Mouse (Mus musculus): ENCODE measurements around the gene Mepe. TPM values are rescaled to one million over a fixed set of nuclear protein-coding genes. Genes with fewer than 3 reads are reported as not detected.

Mepe gene
- polyA plus RNA-seq (2015; fragmentation: Nextera tagmentation; extraction: Ambion mirVana), result 0.12 and 0.16 TPM in 2 replicates

DNA sequence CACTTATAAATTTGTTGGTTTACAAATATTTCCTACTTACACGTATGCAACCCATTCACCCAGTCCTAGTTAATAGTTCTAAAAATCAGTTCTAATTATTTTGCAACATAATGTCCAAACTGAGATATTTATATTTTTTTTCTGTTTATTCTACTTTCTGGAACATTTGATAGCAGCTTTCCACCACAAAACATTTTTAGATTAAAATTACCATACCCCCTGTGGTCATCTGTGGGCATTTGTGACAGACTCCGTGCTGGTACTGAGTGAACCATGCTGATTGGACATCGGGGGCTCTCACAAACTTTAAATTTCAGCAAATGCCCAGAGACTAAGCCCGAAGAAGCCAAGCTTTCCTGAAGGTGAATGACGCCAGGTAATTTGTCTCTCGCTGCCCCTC lies at the start of gene Mepe:
TSS of gene Mepe (plus strand) at position 301 of the 400 bp plus-strand sequence.
- Histone ChIP-seq H3K9ac (no peak within 1 kb of the TSS), H3K4me3 (no peak within 1 kb of the TSS), H3K36me3 (no peaks in the 10 kb centered on the region), H3K27ac (no peak within 1 kb of the TSS), H3K4me2 (no peak within 1 kb of the TSS), H3K27me3 (no peaks in the 10 kb centered on the region), H3K4me1 (no peaks in the 10 kb centered on the region), H3K9me3 (no peaks in the 10 kb centered on the region)
- ATAC-seq (ENCODE audit: insufficient number of reproducible peaks, low FRiP score, low TSS enrichment, low read depth), result no peak
- WGBS, result 84% methylated on average over 6 of the region's 6 CpGs

GRCm38 (mm10) chr5:104294201-104294600 lies 30.9 kb upstream of the Mepe start:
- Histone ChIP-seq H3K27me3 (no peaks in the 10 kb centered on the region), H3K36me3 (no peaks in the 10 kb centered on the region), H3K9me3 (no peaks in the 10 kb centered on the region), H3K4me3 (no peak overlapping the region), H3K4me2 (no peak overlapping the region), H3K27ac (no peak overlapping the region), H3K4me1 (no peaks in the 10 kb centered on the region), H3K9ac (no peak overlapping the region)
- ATAC-seq (ENCODE audit: insufficient number of reproducible peaks, low FRiP score, low TSS enrichment, low read depth), result no peak
- 55% methylated on average over 6 of the region's 6 CpGs for WGBS

GRCm38 (mm10) chr5:104298994-104299393 lies 26.1 kb upstream of the Mepe start, which contains the start of gene Ibsp:
Gene Ibsp, plus strand, starts transcription at chr5:104299171.
- no peaks in the 10 kb centered on the region for H3K36me3 ChIP-seq
- ATAC-seq (ENCODE audit: insufficient number of reproducible peaks, low FRiP score, low TSS enrichment, low read depth), result no peak
- H3K27me3 ChIP-seq, result no peaks in the 10 kb centered on the region
- no peak within 1 kb of the TSS for H3K27ac ChIP-seq
- 56% methylated on average over 6 of the region's 6 CpGs for WGBS
- H3K9ac ChIP-seq, result no peak within 1 kb of the TSS
- H3K4me3 ChIP-seq, result no peak within 1 kb of the TSS
- no peak within 1 kb of the TSS for H3K4me2 ChIP-seq
- no peaks in the 10 kb centered on the region for H3K9me3 ChIP-seq
- no peaks in the 10 kb centered on the region for H3K4me1 ChIP-seq

DNA sequence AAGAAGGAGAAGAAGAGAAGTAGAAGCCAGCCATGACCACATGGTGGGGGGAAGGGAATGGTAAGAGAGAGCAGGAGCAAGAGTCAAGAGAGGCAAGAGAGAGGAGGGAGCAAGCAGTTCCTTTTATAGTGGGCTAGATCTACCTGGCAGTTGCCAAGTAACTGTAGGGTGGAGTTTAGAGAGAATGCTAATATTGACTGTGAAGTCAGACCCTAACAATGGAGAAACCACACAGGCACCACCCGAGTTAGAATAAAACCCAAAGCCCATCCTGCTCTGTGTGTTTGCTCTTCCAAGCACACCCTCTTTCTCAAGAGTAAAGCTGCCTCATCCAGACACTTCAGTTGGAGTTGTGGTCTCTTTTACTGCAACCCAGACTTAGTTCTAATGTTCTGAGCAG lies 11.1 kb upstream of the Mepe start:
- Histone ChIP-seq H3K27ac (no peak overlapping the region), H3K4me1 (no peaks in the 10 kb centered on the region), H3K4me3 (no peak overlapping the region), H3K36me3 (no peaks in the 10 kb centered on the region), H3K4me2 (no peak overlapping the region), H3K9ac (no peak overlapping the region), H3K27me3 (no peaks in the 10 kb centered on the region), H3K9me3 (no peaks in the 10 kb centered on the region)
- no peak for ATAC-seq (ENCODE audit: insufficient number of reproducible peaks, low FRiP score, low TSS enrichment, low read depth)
- WGBS, result 81% methylated on average over 1 of the region's 1 CpGs

GRCm38 (mm10) chr5:104326884-104327283 lies 1.8 kb downstream of the Mepe start:
- Histone ChIP-seq H3K9ac (no peak overlapping the region), H3K4me2 (no peak overlapping the region), H3K4me1 (no peaks in the 10 kb centered on the region), H3K27me3 (0 out of 2 replicates have a peak, but pooled peaks cover 3% of the 10 kb centered on the region), H3K27ac (no peak overlapping the region), H3K9me3 (no peaks in the 10 kb centered on the region), H3K4me3 (no peak overlapping the region), H3K36me3 (no peaks in the 10 kb centered on the region)
- no peak for ATAC-seq (ENCODE audit: insufficient number of reproducible peaks, low FRiP score, low TSS enrichment, low read depth)
- 67% methylated on average over 4 of the region's 4 CpGs for WGBS

GRCm38 (mm10) chr5:104327389-104327788 lies 2.3 kb downstream of the Mepe start:
- WGBS, result 80% methylated on average over 8 of the region's 8 CpGs
- no peak overlapping the region for H3K4me2 ChIP-seq
- no peak overlapping the region for H3K9ac ChIP-seq
- H3K4me3 ChIP-seq, result no peak overlapping the region
- H3K36me3 ChIP-seq, result no peaks in the 10 kb centered on the region
- H3K27ac ChIP-seq, result no peak overlapping the region
- no peaks in the 10 kb centered on the region for H3K9me3 ChIP-seq
- 0 out of 2 replicates have a peak, but pooled peaks cover 3% of the 10 kb centered on the region for H3K27me3 ChIP-seq
- no peak for ATAC-seq (ENCODE audit: insufficient number of reproducible peaks, low FRiP score, low TSS enrichment, low read depth)
- H3K4me1 ChIP-seq, result no peaks in the 10 kb centered on the region

DNA sequence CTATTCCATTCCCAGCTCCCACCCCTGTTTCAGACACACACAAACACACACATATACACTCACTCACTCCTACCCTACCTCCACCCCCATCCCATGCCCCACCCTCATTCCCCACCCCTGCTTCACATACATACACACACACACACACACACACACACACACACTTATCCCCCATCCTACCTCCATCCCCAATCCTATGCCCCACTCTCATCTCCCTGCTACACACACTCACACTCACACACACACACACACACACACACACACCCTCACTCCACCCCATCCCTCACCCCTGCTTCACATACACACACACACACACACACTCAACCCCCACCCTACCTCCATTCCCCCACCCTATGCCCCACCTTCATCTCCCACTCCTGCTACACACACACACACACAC lies 2.7 kb downstream of the Mepe start:
- Histone ChIP-seq H3K9me3 (no peaks in the 10 kb centered on the region), H3K27me3 (0 out of 2 replicates have a peak, but pooled peaks cover 3% of the 10 kb centered on the region), H3K4me3 (no peak overlapping the region), H3K36me3 (no peaks in the 10 kb centered on the region), H3K27ac (no peak overlapping the region), H3K4me2 (no peak overlapping the region), H3K9ac (no peak overlapping the region), H3K4me1 (no peaks in the 10 kb centered on the region)
- ATAC-seq (ENCODE audit: insufficient number of reproducible peaks, low FRiP score, low TSS enrichment, low read depth), result no peak

DNA sequence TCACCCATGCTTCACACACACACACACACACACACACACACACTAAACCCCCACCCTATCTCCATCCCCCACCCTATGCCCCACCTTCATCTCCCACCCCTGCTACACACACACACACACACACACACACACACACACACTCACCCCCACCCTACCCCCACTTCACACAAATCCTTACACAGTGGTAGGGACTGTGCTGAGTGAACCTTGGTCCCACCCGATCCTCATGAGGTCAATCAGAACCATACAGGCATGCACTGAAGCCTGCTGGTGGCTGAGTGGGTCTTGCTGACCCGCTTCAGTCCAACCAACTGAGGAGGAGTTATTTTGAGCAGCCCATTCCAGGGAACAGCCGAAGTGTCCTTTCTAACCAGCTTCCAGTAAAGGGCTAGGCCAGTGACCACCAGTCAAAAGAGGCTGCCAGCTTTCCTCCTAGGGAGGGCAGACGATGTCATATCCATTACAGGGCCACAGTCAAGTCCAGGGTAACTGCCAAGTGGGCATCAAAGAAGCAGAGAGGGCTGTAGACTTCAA lies 3.3 kb downstream of the Mepe start:
- H3K4me2 ChIP-seq, result no peak overlapping the region
- no peaks in the 10 kb centered on the region for H3K4me1 ChIP-seq
- H3K4me3 ChIP-seq, result no peak overlapping the region
- H3K27ac ChIP-seq, result no peak overlapping the region
- peak; percentile 40; the same call in 1 of the 2 replicates for ATAC-seq (ENCODE audit: insufficient number of reproducible peaks, low FRiP score, low TSS enrichment, low read depth)
- H3K27me3 ChIP-seq, result 0 out of 2 replicates have a peak, but pooled peaks cover 3% of the 10 kb centered on the region
- 71% methylated on average over 4 of the region's 4 CpGs for WGBS
- no peak overlapping the region for H3K9ac ChIP-seq
- no peaks in the 10 kb centered on the region for H3K9me3 ChIP-seq
- no peaks in the 10 kb centered on the region for H3K36me3 ChIP-seq

GRCm38 (mm10) chr5:104329381-104329780 lies 4.3 kb downstream of the Mepe start:
- 0 out of 2 replicates have a peak, but pooled peaks cover 3% of the 10 kb centered on the region for H3K27me3 ChIP-seq
- H3K9ac ChIP-seq, result no peak overlapping the region
- H3K4me3 ChIP-seq, result no peak overlapping the region
- 74% methylated on average over 5 of the region's 5 CpGs for WGBS
- no peak overlapping the region for H3K27ac ChIP-seq
- no peaks in the 10 kb centered on the region for H3K4me1 ChIP-seq
- H3K36me3 ChIP-seq, result no peaks in the 10 kb centered on the region
- H3K4me2 ChIP-seq, result no peak overlapping the region
- ATAC-seq (ENCODE audit: insufficient number of reproducible peaks, low FRiP score, low TSS enrichment, low read depth), result no peak
- H3K9me3 ChIP-seq, result no peaks in the 10 kb centered on the region

- no peak overlapping the region for H3K4me3 ChIP-seq
- ATAC-seq (ENCODE audit: insufficient number of reproducible peaks, low FRiP score, low TSS enrichment, low read depth), result no peak
- no peak overlapping the region for H3K27ac ChIP-seq
- H3K9ac ChIP-seq, result no peak overlapping the region
- H3K4me2 ChIP-seq, result no peak overlapping the region
- H3K36me3 ChIP-seq, result no peaks in the 10 kb centered on the region
- no peaks in the 10 kb centered on the region for H3K4me1 ChIP-seq
- H3K27me3 ChIP-seq, result 0 out of 2 replicates have a peak, but pooled peaks cover 3% of the 10 kb centered on the region
- WGBS, result 84% methylated on average over 5 of the region's 5 CpGs
- no peaks in the 10 kb centered on the region for H3K9me3 ChIP-seq
Observed at GRCm38 (mm10) chr5:104330088-104330487, 5.0 kb downstream of the Mepe start.

DNA sequence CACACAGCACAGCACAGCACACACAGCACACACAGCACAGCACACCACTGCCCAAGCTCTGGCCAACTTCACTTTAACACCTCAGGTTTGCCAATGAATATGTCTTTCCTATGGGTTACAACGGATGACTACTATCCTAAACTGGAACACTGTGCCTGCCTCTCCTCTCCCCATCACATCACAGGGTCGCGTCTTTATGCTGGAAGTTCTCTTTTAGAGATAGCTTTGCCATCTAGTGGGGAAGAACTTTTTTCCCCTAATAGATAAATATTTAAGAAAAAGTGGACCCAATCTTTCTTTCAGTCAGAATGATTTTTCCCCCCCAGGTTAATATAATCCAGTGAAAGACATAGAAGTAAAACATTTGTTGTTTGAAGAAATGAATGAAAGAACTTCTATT lies 7.2 kb downstream of the Mepe start:
- Histone ChIP-seq H3K27me3 (0 out of 2 replicates have a peak, but pooled peaks cover 3% of the 10 kb centered on the region), H3K27ac (no peak overlapping the region), H3K4me1 (no peaks in the 10 kb centered on the region), H3K4me3 (no peak overlapping the region), H3K9me3 (no peaks in the 10 kb centered on the region), H3K4me2 (no peak overlapping the region), H3K36me3 (no peaks in the 10 kb centered on the region), H3K9ac (no peak overlapping the region)
- 73% methylated on average over 3 of the region's 3 CpGs for WGBS
- ATAC-seq (ENCODE audit: insufficient number of reproducible peaks, low FRiP score, low TSS enrichment, low read depth), result no peak

DNA sequence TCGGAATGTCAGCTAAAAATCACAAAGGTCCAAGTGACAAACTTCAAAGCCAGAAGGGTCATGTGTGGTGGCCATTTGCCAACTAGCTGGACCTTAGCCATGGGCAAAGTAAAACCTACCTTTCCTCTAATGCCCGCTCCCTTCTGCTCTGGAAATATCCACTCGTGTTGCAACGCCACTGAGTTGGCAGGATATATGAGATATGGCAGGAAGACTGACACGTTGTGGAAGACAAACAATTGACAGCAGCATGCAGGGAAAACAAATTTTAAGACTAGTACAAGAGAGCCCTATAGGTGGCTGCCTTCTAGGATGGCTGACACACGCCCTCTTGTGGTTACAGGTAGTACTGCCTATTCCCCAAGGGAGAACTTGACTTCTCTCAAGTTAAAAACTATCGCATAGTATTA lies 8.1 kb downstream of the Mepe start:
- no peaks in the 10 kb centered on the region for H3K4me1 ChIP-seq
- 0 out of 2 replicates have a peak, but pooled peaks cover 3% of the 10 kb centered on the region for H3K27me3 ChIP-seq
- no peak overlapping the region for H3K4me3 ChIP-seq
- no peaks in the 10 kb centered on the region for H3K36me3 ChIP-seq
- no peaks in the 10 kb centered on the region for H3K9me3 ChIP-seq
- ATAC-seq (ENCODE audit: insufficient number of reproducible peaks, low FRiP score, low TSS enrichment, low read depth), result no peak
- no peak overlapping the region for H3K27ac ChIP-seq
- H3K4me2 ChIP-seq, result no peak overlapping the region
- H3K9ac ChIP-seq, result no peak overlapping the region
- 41% methylated on average over 7 of the region's 7 CpGs for WGBS

DNA sequence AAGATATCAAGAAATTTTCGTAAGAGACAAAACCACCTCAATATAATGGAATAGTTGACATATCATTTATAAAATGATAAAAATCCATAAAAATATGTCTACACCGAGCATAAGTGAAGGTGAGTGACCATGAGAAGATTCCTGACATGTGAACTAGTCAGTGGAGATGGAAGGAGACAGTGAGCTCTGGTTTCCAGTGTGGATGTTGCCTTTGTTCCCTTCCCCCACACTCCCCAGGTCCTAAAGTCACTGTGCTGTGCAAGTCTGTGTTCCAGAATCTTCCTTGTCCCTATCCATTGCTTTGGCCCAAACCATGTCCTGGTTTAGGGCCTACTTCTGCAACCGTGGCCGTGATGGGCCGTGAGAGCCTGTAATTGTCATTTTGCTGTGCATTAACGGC lies 8.5 kb downstream of the Mepe start:
- Histone ChIP-seq H3K9me3 (no peaks in the 10 kb centered on the region), H3K36me3 (no peaks in the 10 kb centered on the region), H3K4me1 (no peaks in the 10 kb centered on the region), H3K27me3 (0 out of 2 replicates have a peak, but pooled peaks cover 3% of the 10 kb centered on the region), H3K27ac (no peak overlapping the region), H3K9ac (no peak overlapping the region), H3K4me2 (no peak overlapping the region), H3K4me3 (no peak overlapping the region)
- 73% methylated on average over 6 of the region's 6 CpGs for WGBS
- no peak for ATAC-seq (ENCODE audit: insufficient number of reproducible peaks, low FRiP score, low TSS enrichment, low read depth)
